Mouse (Mus musculus) forebrain, embryonic 16.5 days (tissue): ENCODE results near the gene Gm34653. TPM values are rescaled to one million over a fixed set of nuclear protein-coding genes. Genes with fewer than 3 reads are reported as not detected.
"Not testable (repeated sequence)": the region's sequence is repeated elsewhere in the genome, so short reads cannot be mapped to it uniquely, and the experiment has no call there.

Source experiments
- ATAC-seq: fragments of 200-750 bp; cut with Nextera tagmentation; 2 replicates; pipeline ENCODE4 v1.8.0; 2017; ENCODE audit warnings: mild to moderate bottlenecking, moderate library complexity
- H3K27ac ChIP-seq: fragments of 300-500 bp; sonication (generic); 2 replicates; pipeline ENCODE4 v1.5.1; 2014; ENCODE audit warnings: low read length, control low read depth
- H3K27me3 ChIP-seq: fragments of 300-500 bp; sonication (generic); replicated peaks from 2 replicates; pipeline ENCODE4 v1.6.1; 2014; ENCODE audit warnings: low read length; ENCODE audit not compliant: control insufficient read depth, insufficient read depth
- H3K36me3 ChIP-seq: fragments of 300-500 bp; sonication (generic); 2 replicates; pipeline ENCODE4 v1.6.1; 2014; ENCODE audit not compliant: control insufficient read depth, insufficient read depth
- H3K4me1 ChIP-seq: fragments of 300-500 bp; sonication (generic); replicated peaks from 2 replicates; pipeline ENCODE4 v1.6.1; 2014; ENCODE audit warnings: low read length; ENCODE audit not compliant: control insufficient read depth, insufficient read depth
- H3K4me2 ChIP-seq: fragments of 300-500 bp; sonication (generic); 2 replicates; pipeline ENCODE4 v1.6.1; 2014; ENCODE audit warnings: mild to moderate bottlenecking, low read length, control low read depth
- H3K4me3 ChIP-seq: fragments of 300-500 bp; sonication (generic); replicated peaks from 2 replicates; pipeline ENCODE4 v1.5.1; 2014; ENCODE audit warnings: mild to moderate bottlenecking, low read length, control low read depth
- H3K9ac ChIP-seq: fragments of 300-500 bp; sonication (generic); replicated peaks from 2 replicates; pipeline ENCODE4 v1.6.1; 2014; ENCODE audit warnings: low read depth, low read length, control low read depth
- H3K9me3 ChIP-seq: fragments of 300-500 bp; sonication (generic); 2 replicates; pipeline ENCODE4 v1.6.1; 2016; ENCODE audit warnings: low read length; ENCODE audit not compliant: control insufficient read depth
- WGBS: fragments of 180-500 bp; shearing (Covaris S2); extraction: QIAGEN DNeasy Blood & Tissue Kit; methylation state at CpG from one replicate; pipeline ENCODE4 v1.1.7; 2014; 5-methylcytosine and 5-hydroxymethylcytosine counted together
- polyA plus RNA-seq: library from polyadenylated mRNA; unstranded; fragments of >200 nt; fragmentation: Nextera tagmentation; extraction: Ambion mirVana; gene quantifications from 2 replicates; pipeline ENCODE4 v1.2.1, GENCODE M21; 2015

Gm34653 gene
- polyA plus RNA-seq, 1 experiment from 2014 or later: not detected

DNA sequence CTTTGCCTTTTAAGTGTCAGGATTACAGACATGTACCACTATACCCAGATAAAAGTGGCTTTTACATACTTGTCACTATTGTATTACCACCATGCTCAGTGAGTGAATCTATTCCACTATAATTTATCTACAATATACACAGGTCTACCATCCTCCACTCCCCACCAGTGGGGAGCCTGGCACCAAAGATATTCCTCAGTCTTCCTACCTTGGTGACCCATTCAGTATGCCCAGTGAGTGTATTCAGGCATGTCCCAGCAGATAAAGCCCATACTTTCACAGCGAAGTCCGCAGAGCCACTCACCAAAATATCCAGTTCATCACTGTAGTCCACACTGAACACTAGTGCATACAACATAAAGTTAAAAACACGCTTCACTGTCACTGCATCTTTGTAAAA lies 22.0 kb upstream of the Gm34653 start:
- ATAC-seq: no peak
- 90% methylated on average over 3 of the region's 3 CpGs for WGBS
- peaks cover 15% of the 10 kb centered on the region for H3K36me3 ChIP-seq

DNA sequence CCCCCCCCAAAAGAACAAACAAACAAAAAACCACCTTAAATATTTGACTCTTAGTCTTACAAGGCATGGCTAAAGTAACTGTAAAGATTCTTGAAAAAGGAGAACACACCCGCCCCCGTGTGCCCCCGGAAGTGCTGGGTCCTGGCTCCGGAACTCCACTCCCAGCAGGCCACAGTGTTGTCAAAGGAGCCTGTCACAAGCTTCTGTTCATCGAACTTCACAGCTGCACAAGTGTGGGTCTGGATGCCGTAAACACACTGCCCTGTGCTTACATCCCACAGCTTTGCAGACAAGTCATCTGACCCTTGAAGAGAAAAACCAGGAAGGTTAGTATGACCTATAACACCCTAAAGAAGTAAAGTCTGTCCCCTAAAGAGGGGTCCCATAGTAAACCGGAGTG lies 20.1 kb upstream of the Gm34653 start:
- Histone ChIP-seq H3K36me3 (peaks cover 18% of the 10 kb centered on the region), H3K4me3 (no peak overlapping the region)

More for the DNA sequence above, 22.0 kb upstream of the Gm34653 start:
- no peak overlapping the region for H3K4me2 ChIP-seq
- H3K27me3 ChIP-seq: no peaks in the 10 kb centered on the region
- no peaks in the 10 kb centered on the region for H3K9me3 ChIP-seq
- no peak overlapping the region for H3K9ac ChIP-seq
- H3K4me3 ChIP-seq: no peak overlapping the region
- no peaks in the 10 kb centered on the region for H3K4me1 ChIP-seq
- no peak overlapping the region for H3K27ac ChIP-seq

DNA sequence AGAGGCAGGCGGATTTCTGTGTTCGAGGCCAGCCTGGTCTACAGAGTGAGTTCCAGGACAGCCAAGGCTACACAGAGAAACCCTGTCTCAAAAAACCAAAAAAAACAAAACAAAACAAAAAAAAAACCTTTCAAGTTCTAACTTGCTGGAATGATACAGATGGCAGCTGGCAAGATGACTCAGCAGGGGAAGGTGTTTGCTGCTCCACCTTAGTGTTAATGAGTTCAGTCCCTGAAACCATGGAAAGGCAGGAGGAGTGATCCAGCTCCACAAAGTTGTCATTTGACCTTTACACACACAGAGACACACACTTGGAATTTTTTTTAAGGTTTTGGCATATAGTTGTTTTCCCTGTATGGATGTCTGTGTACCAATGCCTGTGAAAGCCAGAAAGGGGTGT lies 16.9 kb upstream of the Gm34653 start:
- 100% methylated on average over 2 of the region's 2 CpGs for WGBS
- not testable (repeated sequence) for H3K4me1 ChIP-seq, H3K27ac ChIP-seq, H3K9ac ChIP-seq, H3K9me3 ChIP-seq, ATAC-seq, H3K27me3 ChIP-seq, H3K4me2 ChIP-seq, H3K4me3 ChIP-seq
- peaks cover 18% of the 10 kb centered on the region for H3K36me3 ChIP-seq

More for the DNA sequence above, 20.1 kb upstream of the Gm34653 start:
- Histone ChIP-seq H3K9me3 (no peaks in the 10 kb centered on the region), H3K4me2 (no peak overlapping the region), H3K4me1 (no peaks in the 10 kb centered on the region), H3K27ac (no peak overlapping the region), H3K27me3 (no peaks in the 10 kb centered on the region), H3K9ac (no peak overlapping the region)
- no peak for ATAC-seq
- 91% methylated on average over 7 of the region's 7 CpGs for WGBS

DNA sequence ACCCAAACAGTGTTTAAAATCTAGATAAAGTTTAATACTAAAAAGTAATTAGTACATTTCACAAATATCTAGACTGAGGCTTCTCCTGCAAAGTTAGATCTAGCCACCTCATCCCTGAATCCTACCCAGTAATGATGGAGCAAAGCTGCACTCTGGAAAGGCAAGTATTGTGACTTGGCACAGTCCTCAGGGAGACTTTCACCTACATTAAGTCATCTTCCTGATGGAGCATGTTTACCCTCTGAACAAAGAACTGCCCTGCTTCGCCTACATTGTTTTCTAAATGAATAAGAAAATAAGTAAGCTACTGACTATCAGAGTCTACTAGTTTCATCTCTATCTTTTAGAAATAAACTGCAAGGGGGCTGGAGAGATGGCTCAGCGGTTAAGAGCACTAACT lies 14.3 kb upstream of the Gm34653 start:
- Histone ChIP-seq H3K9ac (no peak overlapping the region), H3K4me3 (no peak overlapping the region), H3K36me3 (peaks cover 10% of the 10 kb centered on the region), H3K9me3 (no peaks in the 10 kb centered on the region), H3K27me3 (no peaks in the 10 kb centered on the region), H3K27ac (no peak overlapping the region), H3K4me2 (no peak overlapping the region), H3K4me1 (no peaks in the 10 kb centered on the region)
- no peak for ATAC-seq
- WGBS: 91% methylated on average over 2 of the region's 2 CpGs

DNA sequence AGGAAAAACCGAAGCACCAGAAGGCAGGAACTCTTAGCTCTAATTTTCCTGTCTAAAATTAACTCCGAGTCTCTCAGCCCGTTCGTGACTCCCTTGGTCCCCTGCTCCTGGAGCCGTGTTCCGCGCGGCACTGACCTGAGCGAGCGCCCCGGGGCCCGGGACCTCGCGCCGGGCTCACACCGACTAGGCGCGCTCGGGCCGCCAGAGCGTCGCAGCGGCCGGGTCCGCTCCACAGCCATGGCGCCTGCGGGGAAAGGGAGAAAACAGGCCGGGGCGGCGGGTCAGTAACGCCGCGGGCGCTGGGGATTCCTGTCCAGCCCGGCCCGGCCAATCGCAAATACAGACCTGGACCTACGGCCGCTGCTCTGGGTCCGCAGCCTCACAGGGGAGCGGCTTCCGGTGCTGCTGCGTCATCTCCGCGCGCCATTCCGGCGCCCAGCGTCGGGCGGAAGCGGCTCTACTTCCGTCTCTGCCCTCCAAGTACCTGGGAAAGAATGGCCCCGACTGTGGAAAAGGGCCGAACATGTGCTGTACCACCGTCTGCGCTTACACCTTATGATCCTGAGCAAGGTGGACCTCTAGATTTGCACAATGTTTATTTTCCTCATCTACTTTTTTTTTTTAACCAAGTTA lies 6.9 kb upstream of the Gm34653 start, which contains the start of gene Fbxw2:
Gene Fbxw2 (minus strand): TSS at position 485 of the 633 bp plus-strand sequence.
- peak; percentile 99 for ATAC-seq
- no peaks in the 10 kb centered on the region; the same call in 1 of the 2 replicates for H3K27me3 ChIP-seq
- peak within 1 kb of the TSS; percentile 97 for H3K4me2 ChIP-seq
- under 1% methylated on average over 50 of the region's 57 CpGs for WGBS
- peak within 1 kb of the TSS; percentile 97 for H3K4me3 ChIP-seq
- peak within 1 kb of the TSS; percentile 93 for H3K9ac ChIP-seq
- H3K4me1 ChIP-seq: peaks cover 17% of the 10 kb centered on the region
- H3K36me3 ChIP-seq: no peaks in the 10 kb centered on the region; the same call in 1 of the 2 replicates
- peak within 1 kb of the TSS; percentile 65 for H3K27ac ChIP-seq
- H3K9me3 ChIP-seq: no peaks in the 10 kb centered on the region

DNA sequence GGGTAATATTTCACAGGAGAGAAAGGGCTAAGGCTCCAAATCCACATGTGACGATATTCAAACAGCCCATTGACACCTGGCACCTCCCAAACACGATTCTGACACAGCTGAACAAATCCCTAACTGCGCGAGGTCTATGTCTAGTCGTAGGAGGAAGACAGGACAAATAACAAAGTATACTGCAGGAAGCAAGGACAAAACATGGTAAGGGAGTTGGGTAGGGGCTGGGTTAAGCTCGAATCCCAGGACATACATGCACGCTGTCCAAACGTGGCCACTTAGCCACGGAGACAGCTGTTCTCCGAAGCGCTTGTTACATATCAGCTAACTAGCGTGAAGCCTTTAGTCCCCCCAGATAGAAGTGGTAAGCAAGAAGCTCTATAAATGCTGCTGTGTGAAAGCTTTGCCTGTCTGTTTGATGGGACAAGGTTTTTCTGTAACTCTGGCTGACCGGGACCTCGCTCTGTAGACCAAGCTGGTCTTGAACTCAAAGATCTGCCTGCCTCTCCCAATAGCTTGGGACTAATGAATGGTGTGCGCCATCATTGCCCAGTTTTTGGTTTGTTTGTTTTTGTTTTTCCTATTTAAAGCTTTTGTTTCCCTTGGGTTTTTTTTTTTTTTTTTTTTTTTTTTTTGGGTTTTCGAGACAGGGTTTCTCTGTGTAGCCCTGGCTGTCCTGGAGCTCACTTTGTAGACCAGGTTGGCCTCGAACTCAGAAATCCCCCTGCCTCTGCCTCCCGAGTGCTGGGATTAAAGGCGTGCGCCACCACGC lies 6.2 kb upstream of the Gm34653 start:
- peak overlapping the region; percentile 97 for H3K4me2 ChIP-seq
- H3K27me3 ChIP-seq: no peaks in the 10 kb centered on the region; the same call in 1 of the 2 replicates
- H3K9ac ChIP-seq: peak overlapping the region; percentile 93
- peak; percentile 27 for ATAC-seq
- 34% methylated on average over 19 of the region's 21 CpGs for WGBS
- H3K27ac ChIP-seq: peak overlapping the region; percentile 65
- H3K36me3 ChIP-seq: no peaks in the 10 kb centered on the region
- peak overlapping the region; percentile 97 for H3K4me3 ChIP-seq
- H3K9me3 ChIP-seq: no peaks in the 10 kb centered on the region
- H3K4me1 ChIP-seq: peaks cover 17% of the 10 kb centered on the region

DNA sequence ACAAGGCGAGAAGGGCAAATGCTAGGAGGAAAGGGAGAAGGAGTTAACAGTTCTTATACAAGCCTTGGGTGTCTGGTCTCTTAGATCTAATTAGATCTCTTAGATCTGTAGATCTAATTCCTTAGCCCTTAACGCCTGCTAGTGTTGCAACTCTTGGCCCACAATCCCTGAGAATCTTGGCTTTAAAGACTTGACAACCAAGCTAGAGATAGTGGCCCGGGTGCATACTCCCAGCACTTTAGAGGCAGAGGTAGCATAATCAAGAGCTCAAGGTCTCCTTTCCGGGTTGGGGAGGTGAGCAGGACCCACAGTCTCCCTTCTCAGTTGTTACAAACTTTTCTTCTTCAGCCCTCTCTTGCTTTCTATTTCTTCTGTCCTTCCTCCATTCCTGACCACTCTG lies 5.2 kb upstream of the Gm34653 start:
- H3K27me3 ChIP-seq: no peaks in the 10 kb centered on the region; the same call in 1 of the 2 replicates
- 89% methylated on average over 4 of the region's 4 CpGs for WGBS
- H3K4me1 ChIP-seq: peaks cover 17% of the 10 kb centered on the region
- no peak overlapping the region for H3K27ac ChIP-seq
- no peak overlapping the region for H3K4me2 ChIP-seq
- H3K9me3 ChIP-seq: no peaks in the 10 kb centered on the region
- H3K4me3 ChIP-seq: no peak overlapping the region
- no peaks in the 10 kb centered on the region for H3K36me3 ChIP-seq
- H3K9ac ChIP-seq: no peak overlapping the region
- ATAC-seq: no peak

DNA sequence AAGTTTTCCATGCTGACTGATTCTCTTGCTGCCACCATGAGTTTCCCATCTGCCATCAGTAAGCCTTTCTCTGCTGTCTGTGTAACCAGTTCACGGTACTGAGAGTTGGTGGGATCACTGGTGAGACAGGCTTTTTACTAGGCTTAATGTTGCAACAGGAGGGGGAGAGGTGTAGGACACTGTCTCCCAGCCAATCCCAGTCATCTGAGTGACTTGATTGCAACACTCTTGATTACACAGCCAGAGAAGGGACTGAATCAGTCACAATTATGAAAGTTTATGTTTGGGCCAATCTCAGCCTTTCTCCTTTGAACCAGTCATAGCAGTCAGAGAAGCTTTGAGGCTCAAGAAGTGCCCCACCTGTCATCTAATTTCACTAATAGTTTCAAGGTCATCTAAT lies 4.8 kb upstream of the Gm34653 start:
- 94% methylated on average over 1 of the region's 1 CpGs for WGBS

DNA sequence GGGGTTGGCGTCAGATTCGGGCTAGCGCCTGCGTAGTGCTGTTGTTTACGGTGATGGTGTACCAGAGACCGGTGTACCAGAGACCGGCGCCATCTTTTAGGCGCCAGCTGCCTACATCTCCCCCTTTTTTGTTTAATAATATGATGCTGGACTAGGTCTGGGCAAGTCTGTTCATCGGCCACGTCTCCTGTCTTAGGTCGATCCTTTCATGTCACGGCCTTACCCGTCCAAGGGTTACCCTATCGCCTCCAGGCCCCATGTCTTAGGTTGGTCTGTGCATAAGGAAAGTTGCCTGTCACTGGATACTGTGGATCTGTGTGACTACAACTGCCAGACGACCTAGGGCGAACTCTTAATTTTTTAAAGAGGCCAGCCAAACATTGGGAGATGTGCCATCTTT lies 2.7 kb upstream of the Gm34653 start:
- not testable (repeated sequence) for ATAC-seq

More for the DNA sequence above, 4.8 kb upstream of the Gm34653 start:
- Histone ChIP-seq H3K9me3 (no peaks in the 10 kb centered on the region), H3K36me3 (no peaks in the 10 kb centered on the region), H3K4me1 (peaks cover 17% of the 10 kb centered on the region), H3K9ac (no peak overlapping the region), H3K4me3 (no peak overlapping the region), H3K4me2 (no peak overlapping the region), H3K27me3 (no peaks in the 10 kb centered on the region; the same call in 1 of the 2 replicates), H3K27ac (no peak overlapping the region)
- ATAC-seq: no peak

More for the DNA sequence above, 2.7 kb upstream of the Gm34653 start:
- H3K4me2 ChIP-seq, H3K27me3 ChIP-seq, H3K4me3 ChIP-seq, H3K27ac ChIP-seq, H3K9ac ChIP-seq, H3K9me3 ChIP-seq, H3K36me3 ChIP-seq: not testable (repeated sequence)
- peaks cover 11% of the 10 kb centered on the region for H3K4me1 ChIP-seq
- WGBS: 96% methylated on average over 17 of the region's 17 CpGs
